12 mouse cellular contexts compared by ENCODE assay signal in genomic region chr11:45883270-45883931, GRCm38 (mm10). TPM values are rescaled to one million over a fixed set of nuclear protein-coding genes. Genes with fewer than 3 reads are reported as not detected.
DNase-seq lines count a peak whose midpoint lies in the region; ATAC-seq and TF ChIP-seq lines count a peak whose summit lies in the region.
"Had no signal": no experiment of that assay in that cellular context is flagged by ENCODE, and none has a peak within 500 bp of the region (broad histone marks: within the 10 kb centered on the region; RNA-seq: fewer than 3 reads in every experiment).

No protein-coding gene starts in this region.

- peaks cover 7% of the 10 kb centered on the region for H3K36me3 ChIP-seq in heart, embryonic 11.5 days (ENCODE audit: control insufficient read depth, insufficient read depth, low read length)

- no peak overlapping the region for H3K4me3 ChIP-seq in heart, embryonic 11.5 days (ENCODE audit: low read depth, low read length)
- no peak overlapping the region for H3K4me3 ChIP-seq in embryonic fibroblast, embryonic 13.5 days (ENCODE audit: insufficient read depth, low read length)
- H3K4me3 ChIP-seq: hindbrain, embryonic 15.5 days; left cerebral cortex, adult 2 months; stomach, embryonic 15.5 days had no signal

- H3K4me1 ChIP-seq in heart, embryonic 11.5 days (ENCODE audit: control insufficient read depth, insufficient read depth, low read length), result peaks cover 30% of the 10 kb centered on the region
- H3K4me1 ChIP-seq in embryonic fibroblast, embryonic 13.5 days (ENCODE audit: control insufficient read depth, insufficient read depth, low read length), result peaks cover 26% of the 10 kb centered on the region

- no peak overlapping the region for H3K9ac ChIP-seq in heart, embryonic 11.5 days (ENCODE audit: low read depth, low read length)
- H3K9ac ChIP-seq: hindbrain, embryonic 15.5 days; stomach, embryonic 15.5 days had no signal

- H3K27me3 ChIP-seq in heart, embryonic 11.5 days (ENCODE audit: control insufficient read depth, insufficient read depth, low read length), result no peaks in the 10 kb centered on the region
- H3K27me3 ChIP-seq: hindbrain, embryonic 15.5 days; stomach, embryonic 15.5 days had no signal

- no peak for TF ChIP-seq POLR2A in embryonic fibroblast, embryonic 13.5 days (IDR thresholded peaks at IDR 0.05; ENCODE audit: low read depth, low read length)

- H3K27ac ChIP-seq in heart, embryonic 11.5 days (ENCODE audit: low read depth, low read length), result no peak overlapping the region
- peak overlapping the region; percentile 59 for H3K27ac ChIP-seq in embryonic fibroblast, embryonic 13.5 days (ENCODE audit: insufficient read depth, low read length)
- H3K27ac ChIP-seq: hindbrain, embryonic 15.5 days; left cerebral cortex, adult 2 months; stomach, embryonic 15.5 days had no signal

- intact Hi-C loops in heart, postnatal 36 days (cut with DNase I), result loop anchor here (5.0 to 10.0 kb wide), 5 partner anchors 129 to 1296 kb away; no protein-coding TSS in a partner anchor

- 0 out of 2 replicates have a peak, but pooled peaks have one; percentile 18 for ATAC-seq in heart, embryonic 11.5 days (replicated peaks; ENCODE audit: insufficient number of reproducible peaks, low FRiP score, low TSS enrichment)

- WGBS in heart, embryonic 11.5 days (ENCODE audit: insufficient replicate concordance), result 22% methylated on average over 8 of the region's 8 CpGs

- H3K4me2 ChIP-seq in heart, embryonic 11.5 days, result peak overlapping the region; percentile 29
- H3K4me2 ChIP-seq: hindbrain, embryonic 15.5 days; stomach, embryonic 15.5 days had no signal

- TF ChIP-seq CTCF in embryonic fibroblast, embryonic 13.5 days (IDR thresholded peaks at IDR 0.05; ENCODE audit: borderline replicate concordance, insufficient read depth, low read length), result no peak

- no peak for DNase-seq in heart, postnatal 36 days
- DNase-seq in lung, adult 18-20 months, result peak; percentile 19 to 25
- DNase-seq in lung, postnatal 25 days (ENCODE audit: low spot score), result no peak
- DNase-seq in mesoderm, embryonic 11.5 days (ENCODE audit: low read depth, low spot score), result peak; percentile 27
- DNase-seq in urinary bladder, postnatal 4 days (ENCODE audit: low spot score in 2 of 2), result no peak
- DNase-seq in natural killer cell, adult 2 months (ENCODE audit: low spot score in 2 of 2), result no peak
- DNase-seq: adrenal gland, adult 8-10 months had no signal

- H3K9me3 ChIP-seq in heart, embryonic 11.5 days (replicated peaks; ENCODE audit: control insufficient read depth, low read length), result no peaks in the 10 kb centered on the region
- H3K9me3 ChIP-seq: hindbrain, embryonic 15.5 days; stomach, embryonic 15.5 days had no signal

RNA-seq across cellular contexts. Expression of gene Clint1, which starts 31.6 kb away (rescaled TPM):
- 49.2 and 57.9 TPM in 2 replicates for polyA plus RNA-seq in heart, embryonic 11.5 days (2014; fragmentation: Nextera tagmentation; extraction: Ambion mirVana)
- total RNA-seq in heart, postnatal 36 days (2021), result 10 to 100 TPM; 43.2 to 43.7 TPM
- 106 and 109 TPM in 2 replicates for polyA plus RNA-seq in embryonic fibroblast, embryonic 13.5 days (2011; ENCODE audit: insufficient read length, low read depth, missing spikeins)

Comparison
In these comparisons a context has a peak if more than half of its experiments do, and no peak if none do; other contexts are left out.
1. DNase-seq: peak in lung, adult 18-20 months (2 of 2) and mesoderm, embryonic 11.5 days (single experiment); none in heart, postnatal 36 days (0 of 2), lung, postnatal 25 days (single experiment), urinary bladder, postnatal 4 days (0 of 2) and natural killer cell, adult 2 months (0 of 2).